Comparison of ENCODE assay signal across 28 mouse cellular contexts in the genomic region with DNA sequence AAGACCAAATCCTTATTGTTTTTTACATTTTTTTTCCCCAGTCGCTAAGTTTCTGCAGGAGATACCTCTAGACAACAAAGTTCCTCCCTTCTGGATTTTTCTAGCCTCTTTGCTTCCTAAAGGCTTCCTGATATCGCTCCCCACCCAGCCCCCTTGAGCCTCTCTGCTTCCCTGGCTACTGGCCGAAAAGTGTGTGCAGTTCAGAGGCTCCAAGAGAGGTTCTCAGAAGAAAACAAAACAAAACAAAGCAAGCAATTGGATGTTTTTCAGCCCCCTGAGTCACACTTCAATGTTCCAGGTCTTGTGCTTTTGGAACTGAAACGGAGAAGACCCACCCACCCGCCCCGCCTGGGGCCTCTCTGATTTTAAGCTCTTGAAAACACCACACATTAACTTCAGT. TPM values are rescaled to one million over a fixed set of nuclear protein-coding genes. Genes with fewer than 3 reads are reported as not detected.
DNase-seq lines count a peak whose midpoint lies in the region; ATAC-seq and TF ChIP-seq lines count a peak whose summit lies in the region.
"Had no signal": no experiment of that assay in that cellular context is flagged by ENCODE, and none has a peak within 500 bp of the region (broad histone marks: within the 10 kb centered on the region; RNA-seq: fewer than 3 reads in every experiment).

No protein-coding gene starts in this region.

- H3K9ac ChIP-seq in hindbrain, embryonic 11.5 days (ENCODE audit: low read depth, low read length), result no peak overlapping the region
- H3K9ac ChIP-seq: liver, postnatal 0 days; neural tube, embryonic 13.5 days had no signal

- TF ChIP-seq POLR2A in testis, adult 2 months (IDR thresholded peaks at IDR 0.05; ENCODE audit: control insufficient read depth, low read depth, low read length), result no peak

- H3K4me3 ChIP-seq in heart, embryonic 10.5 days, result no peak overlapping the region
- H3K4me3 ChIP-seq in testis, adult 2 months (ENCODE audit: control insufficient read depth, low read depth, low read length), result peak overlapping the region; percentile 37; the same call in 1 of the 2 replicates
- H3K4me3 ChIP-seq in hindbrain, embryonic 11.5 days (ENCODE audit: low read depth, low read length), result no peak overlapping the region
- H3K4me3 ChIP-seq: embryonic facial prominence, embryonic 10.5 days; megakaryocyte, embryonic 14.5 days; neural tube, embryonic 13.5 days had no signal

- TF ChIP-seq CTCF in testis, adult 2 months (IDR thresholded peaks at IDR 0.05; ENCODE audit: control insufficient read depth, insufficient read depth, insufficient replicate concordance, low read depth, low read length), result no peak

- no peaks in the 10 kb centered on the region for H3K4me1 ChIP-seq in heart, embryonic 10.5 days
- no peaks in the 10 kb centered on the region for H3K4me1 ChIP-seq in testis, adult 2 months (ENCODE audit: control insufficient read depth, insufficient read depth, low read length)
- no peaks in the 10 kb centered on the region for H3K4me1 ChIP-seq in hindbrain, embryonic 11.5 days (replicated peaks; ENCODE audit: control insufficient read depth, insufficient read depth, low read length)
- H3K4me1 ChIP-seq: embryonic facial prominence, embryonic 10.5 days had no signal

- no peak overlapping the region for H3K4me2 ChIP-seq in hindbrain, embryonic 11.5 days (replicated peaks; ENCODE audit: low read depth, low read length)
- H3K4me2 ChIP-seq: heart, embryonic 11.5 days; neural tube, embryonic 13.5 days had no signal

- no peaks in the 10 kb centered on the region for H3K36me3 ChIP-seq in heart, embryonic 10.5 days
- no peaks in the 10 kb centered on the region for H3K36me3 ChIP-seq in testis, adult 2 months (ENCODE audit: control insufficient read depth, insufficient read depth, low read length)
- no peaks in the 10 kb centered on the region for H3K36me3 ChIP-seq in hindbrain, embryonic 11.5 days (ENCODE audit: control insufficient read depth, insufficient read depth, low read length)
- H3K36me3 ChIP-seq: embryonic facial prominence, embryonic 10.5 days; G1E; neural tube, embryonic 13.5 days had no signal

- WGBS in heart, embryonic 10.5 days, result 77% methylated on average over 6 of the region's 6 CpGs
- WGBS in hindbrain, embryonic 11.5 days, result 50% methylated on average over 6 of the region's 6 CpGs

- peak; percentile 59 for DNase-seq in heart, embryonic 10.5 days (ENCODE audit: low spot score)
- DNase-seq in heart, adult 9 months (ENCODE audit: low spot score in 2 of 2), result no peak
- DNase-seq in testis, postnatal 14 days (ENCODE audit: low spot score), result no peak
- peak; percentile 20 for DNase-seq in hindbrain, embryonic 11.5 days (ENCODE audit: low spot score)
- peak; percentile 22 for DNase-seq in skeletal muscle tissue, adult 2 months (ENCODE audit: low read depth, low spot score)
- no peak for DNase-seq in frontal cortex, adult 2 months (ENCODE audit: extremely low spot score in 1 of 2, low spot score in 1 of 2)
- DNase-seq: adrenal gland, postnatal 36 days; cerebellum, adult 8-10 months; gastrocnemius, postnatal 36 days; kidney, adult 9 months; kidney, postnatal 36 days; left cerebral cortex, postnatal 4 days; liver, postnatal 0 days; lung, postnatal 10 days; right cerebral cortex, adult 18-20 months; thymus, postnatal 4 days had no signal

- H3K27me3 ChIP-seq in heart, embryonic 10.5 days (ENCODE audit: insufficient read depth, poor library complexity, severe bottlenecking), result no peaks in the 10 kb centered on the region
- H3K27me3 ChIP-seq in testis, adult 2 months (ENCODE audit: control insufficient read depth, insufficient read depth, low read length), result no peaks in the 10 kb centered on the region
- no peaks in the 10 kb centered on the region for H3K27me3 ChIP-seq in hindbrain, embryonic 11.5 days (ENCODE audit: control insufficient read depth, insufficient read depth, low read length)
- H3K27me3 ChIP-seq: neural tube, embryonic 13.5 days had no signal

- H3K9me3 ChIP-seq in heart, embryonic 10.5 days, result no peaks in the 10 kb centered on the region
- H3K9me3 ChIP-seq in hindbrain, embryonic 11.5 days (ENCODE audit: control insufficient read depth, low read length), result no peaks in the 10 kb centered on the region
- H3K9me3 ChIP-seq: embryonic facial prominence, embryonic 10.5 days; G1E; megakaryocyte, embryonic 14.5 days; neural tube, embryonic 13.5 days had no signal

- ATAC-seq in hindbrain, embryonic 11.5 days (ENCODE audit: low FRiP score), result no peak
- ATAC-seq in megakaryocyte-erythroid progenitor cell, adult 5-6 weeks (replicated peaks; ENCODE audit: low FRiP score, low TSS enrichment, poor library complexity, severe bottlenecking), result no peak
- ATAC-seq: liver, postnatal 0 days had no signal

- H3K27ac ChIP-seq in heart, embryonic 10.5 days, result no peak overlapping the region
- no peak overlapping the region for H3K27ac ChIP-seq in testis, adult 2 months (ENCODE audit: control insufficient read depth, insufficient read depth, low read depth, low read length)
- H3K27ac ChIP-seq in hindbrain, embryonic 11.5 days (ENCODE audit: low read depth, low read length), result no peak overlapping the region
- H3K27ac ChIP-seq: embryonic facial prominence, embryonic 10.5 days; neural tube, embryonic 13.5 days had no signal

RNA-seq across cellular contexts. Expression of a gene that starts 54.1 kb away (rescaled TPM):
- 26.4 and 28.1 TPM in 2 replicates for polyA plus RNA-seq in heart, embryonic 10.5 days (2016; fragmentation: Nextera tagmentation; extraction: Ambion mirVana)
- 11.5 TPM in 2 replicates for polyA plus RNA-seq in testis, adult 2 months (2012; rRNA removed)
- 34.2 and 37.6 TPM in 2 replicates for polyA plus RNA-seq in hindbrain, embryonic 11.5 days (2014; fragmentation: Nextera tagmentation; extraction: Ambion mirVana)
- 12.5 and 15.2 TPM in 2 replicates for total RNA-seq in megakaryocyte-erythroid progenitor cell, adult 5-6 weeks (2014; fragmentation: Nextera tagmentation)
- 13.1 and 20.7 TPM in 2 replicates for total RNA-seq in megakaryocyte-erythroid progenitor cell, adult 5-6 weeks (2017)
- polyA plus RNA-seq in frontal cortex, adult 2 months (2012; rRNA removed), result 9.4 and 10.2 TPM in 2 replicates

RNA-seq across cellular contexts. Expression of a gene that starts 54.8 kb away (rescaled TPM):
- polyA plus RNA-seq in heart, embryonic 10.5 days (2016; fragmentation: Nextera tagmentation; extraction: Ambion mirVana), result 2.7 TPM in 2 replicates
- polyA plus RNA-seq in testis, adult 2 months (2012; rRNA removed), result 3.7 and 5.0 TPM in 2 replicates
- polyA plus RNA-seq in hindbrain, embryonic 11.5 days (2014; fragmentation: Nextera tagmentation; extraction: Ambion mirVana), result 2.3 and 5.6 TPM in 2 replicates
- total RNA-seq in megakaryocyte-erythroid progenitor cell, adult 5-6 weeks (2014; fragmentation: Nextera tagmentation), result not detected in 2 replicates
- total RNA-seq in megakaryocyte-erythroid progenitor cell, adult 5-6 weeks (2017), result not detected in 2 replicates
- 0.78 and 0.90 TPM in 2 replicates for polyA plus RNA-seq in frontal cortex, adult 2 months (2012; rRNA removed)
- total RNA-seq: common myeloid progenitor, adult 5-6 weeks; G1E; gastrocnemius, postnatal 36 days; heart, postnatal 14 days; left cerebral cortex, adult 18-20 months had no signal
- polyA plus RNA-seq: liver, adult 2 months; small intestine, adult 2 months had no signal

Comparison
In these comparisons a context has a peak if more than half of its experiments do, and no peak if none do; other contexts are left out.
1. DNase-seq: peak in heart, embryonic 10.5 days (single experiment), hindbrain, embryonic 11.5 days (single experiment) and skeletal muscle tissue, adult 2 months (single experiment); none in heart, adult 9 months (0 of 2), testis, postnatal 14 days (single experiment) and frontal cortex, adult 2 months (0 of 2).